Mouse (Mus musculus): Measurements from ENCODE around the gene Pros1.

- TF ChIP-seq EP300 (IDR thresholded peaks at IDR 0.05; ENCODE audit: low read depth) (no peak), CTCF (IDR thresholded peaks at IDR 0.05; ENCODE audit: low read depth) (no peak)
These were observed 41.7 kb downstream of the Pros1 start for GRCm38 (mm10) chr16:62895824-62896223.

Data from heart, postnatal 0 days (tissue).